Mouse (Mus musculus): ENCODE measurements around the gene Gli2.

Gli2 gene

GRCm38 (mm10) chr1:118799322-118800116 is 253.9 kb downstream of the Gli2 start:
- no peak for DNase-seq (ENCODE audit: low spot score in 2 of 2)

GRCm38 (mm10) chr1:118795415-118796167 is 257.8 kb downstream of the Gli2 start:
- DNase-seq (ENCODE audit: low spot score in 2 of 2): no peak

GRCm38 (mm10) chr1:118789871-118790270 is 263.5 kb downstream of the Gli2 start:
- DNase-seq (ENCODE audit: low spot score in 2 of 2): no peak

- DNase-seq (ENCODE audit: low spot score in 2 of 2): no peak
Observed at GRCm38 (mm10) chr1:118789468-118789867, 264.0 kb downstream of the Gli2 start.

GRCm38 (mm10) chr1:118788813-118789212 is 264.6 kb downstream of the Gli2 start:
- no peak for DNase-seq (ENCODE audit: low spot score in 2 of 2)

- DNase-seq (ENCODE audit: low spot score in 2 of 2): no peak
Observed at GRCm38 (mm10) chr1:118787486-118787885, 265.9 kb downstream of the Gli2 start.

All from natural killer cell, adult 2 months (primary cell).